In the genomic region with DNA sequence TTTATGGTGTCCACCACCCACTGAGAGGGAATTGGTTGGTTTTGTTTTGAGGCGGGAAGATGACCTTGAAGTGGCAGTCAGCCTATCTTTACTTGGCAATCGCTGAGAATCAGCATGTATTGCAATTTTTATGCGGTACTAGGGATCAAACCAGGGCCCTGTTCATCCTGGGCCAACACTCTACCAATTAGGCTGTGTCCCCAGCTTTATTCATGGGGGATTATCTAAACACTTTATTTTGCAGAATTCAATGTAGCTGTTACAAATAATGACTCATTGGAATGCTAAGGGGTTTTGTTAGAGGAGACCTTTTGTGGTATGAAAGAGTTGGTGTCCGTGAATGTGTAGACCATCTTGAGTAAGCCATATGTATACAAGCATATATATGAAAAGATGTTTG, we compare ENCODE assay signal across 33 mouse cellular contexts. TPM values are rescaled to one million over a fixed set of nuclear protein-coding genes. Genes with fewer than 3 reads are reported as not detected.
DNase-seq lines count a peak whose midpoint lies in the region; ATAC-seq and TF ChIP-seq lines count a peak whose summit lies in the region.
"Had no signal": no experiment of that assay in that cellular context is flagged by ENCODE, and none has a peak within 500 bp of the region (broad histone marks: within the 10 kb centered on the region; RNA-seq: fewer than 3 reads in every experiment).

No protein-coding gene starts in this region.

- no peaks in the 10 kb centered on the region for H3K9me3 ChIP-seq in forebrain, embryonic 16.5 days (ENCODE audit: control insufficient read depth, low read length)
- no peaks in the 10 kb centered on the region for H3K9me3 ChIP-seq in forebrain, postnatal 0 days (ENCODE audit: low read length)
- H3K9me3 ChIP-seq in limb, embryonic 13.5 days, result no peaks in the 10 kb centered on the region
- no peaks in the 10 kb centered on the region for H3K9me3 ChIP-seq in limb, embryonic 10.5 days (replicated peaks)
- no peaks in the 10 kb centered on the region for H3K9me3 ChIP-seq in midbrain, embryonic 10.5 days (replicated peaks)
- H3K9me3 ChIP-seq: embryonic facial prominence, embryonic 10.5 days; embryonic facial prominence, embryonic 15.5 days; heart, embryonic 12.5 days; hindbrain, embryonic 13.5 days; midbrain, embryonic 12.5 days; neural tube, embryonic 13.5 days had no signal

- H3K36me3 ChIP-seq in forebrain, embryonic 16.5 days (ENCODE audit: control insufficient read depth, insufficient read depth), result no peaks in the 10 kb centered on the region
- H3K36me3 ChIP-seq in forebrain, postnatal 0 days (ENCODE audit: insufficient read depth), result no peaks in the 10 kb centered on the region
- no peaks in the 10 kb centered on the region for H3K36me3 ChIP-seq in limb, embryonic 13.5 days
- no peaks in the 10 kb centered on the region for H3K36me3 ChIP-seq in limb, embryonic 10.5 days
- H3K36me3 ChIP-seq in midbrain, embryonic 10.5 days, result no peaks in the 10 kb centered on the region
- H3K36me3 ChIP-seq: embryonic facial prominence, embryonic 10.5 days; embryonic facial prominence, embryonic 15.5 days; heart, embryonic 12.5 days; hindbrain, embryonic 13.5 days; midbrain, embryonic 12.5 days; neural tube, embryonic 13.5 days had no signal

- H3K9ac ChIP-seq in forebrain, embryonic 16.5 days (replicated peaks; ENCODE audit: low read depth, low read length), result no peak overlapping the region
- no peak overlapping the region for H3K9ac ChIP-seq in forebrain, postnatal 0 days
- no peak overlapping the region for H3K9ac ChIP-seq in limb, embryonic 13.5 days
- H3K9ac ChIP-seq: embryonic facial prominence, embryonic 15.5 days; heart, embryonic 12.5 days; hindbrain, embryonic 13.5 days; liver, embryonic 14.5 days; lung, embryonic 14.5 days; midbrain, embryonic 12.5 days; neural tube, embryonic 13.5 days had no signal

- no peak for TF ChIP-seq POLR2A in embryonic fibroblast, embryonic 13.5 days (IDR thresholded peaks at IDR 0.05; ENCODE audit: low read depth, low read length)

- no peak for DNase-seq in forebrain, postnatal 0 days
- DNase-seq in limb, embryonic 10.5 days (ENCODE audit: low spot score), result no peak
- DNase-seq in midbrain, embryonic 10.5 days (ENCODE audit: low spot score), result no peak
- no peak for DNase-seq in testis, postnatal 10 days (ENCODE audit: low spot score)
- DNase-seq: adrenal gland, adult 8-10 months; cerebellum, adult 8-10 months; cerebellum, postnatal 25 days; heart, adult 2 months; heart, postnatal 4 days; kidney, postnatal 10 days; liver; right cerebral cortex, postnatal 4 days; thymus, postnatal 4 days had no signal

- 12% methylated on average over 4 of the region's 4 CpGs for WGBS in forebrain, embryonic 16.5 days
- 25% methylated on average over 4 of the region's 4 CpGs for WGBS in forebrain, postnatal 0 days
- 94% methylated on average over 4 of the region's 4 CpGs for WGBS in limb, embryonic 13.5 days
- 92% methylated on average over 4 of the region's 4 CpGs for WGBS in limb, embryonic 10.5 days
- WGBS in midbrain, embryonic 10.5 days, result 82% methylated on average over 4 of the region's 4 CpGs

- no peak overlapping the region for H3K4me2 ChIP-seq in forebrain, embryonic 16.5 days (ENCODE audit: low read length)
- no peak overlapping the region for H3K4me2 ChIP-seq in forebrain, postnatal 0 days (ENCODE audit: low read depth)
- no peak overlapping the region for H3K4me2 ChIP-seq in limb, embryonic 13.5 days (replicated peaks)
- H3K4me2 ChIP-seq: embryonic facial prominence, embryonic 15.5 days; heart, embryonic 12.5 days; hindbrain, embryonic 13.5 days; lung, embryonic 14.5 days; midbrain, embryonic 12.5 days; neural tube, embryonic 13.5 days had no signal

- no peak overlapping the region for H3K27ac ChIP-seq in forebrain, embryonic 16.5 days (ENCODE audit: low read length)
- no peak overlapping the region for H3K27ac ChIP-seq in forebrain, postnatal 0 days (ENCODE audit: low read depth, low read length)
- H3K27ac ChIP-seq in limb, embryonic 13.5 days, result 0 out of 2 replicates have a peak overlapping the region, but pooled peaks have one; percentile 79
- no peak overlapping the region for H3K27ac ChIP-seq in limb, embryonic 10.5 days
- 0 out of 2 replicates have a peak overlapping the region, but pooled peaks have one; percentile 32 for H3K27ac ChIP-seq in embryonic fibroblast, embryonic 13.5 days (ENCODE audit: insufficient read depth, low read length)
- H3K27ac ChIP-seq in midbrain, embryonic 10.5 days (replicated peaks), result no peak overlapping the region
- H3K27ac ChIP-seq: embryonic facial prominence, embryonic 10.5 days; heart, adult 2 months; hindbrain, embryonic 13.5 days; left cerebral cortex, adult 2 months; liver, embryonic 14.5 days; midbrain, embryonic 12.5 days had no signal

- no peaks in the 10 kb centered on the region for H3K27me3 ChIP-seq in forebrain, embryonic 16.5 days (replicated peaks; ENCODE audit: control insufficient read depth, insufficient read depth, low read length)
- H3K27me3 ChIP-seq in forebrain, postnatal 0 days (ENCODE audit: insufficient read depth, low read length), result no peaks in the 10 kb centered on the region
- H3K27me3 ChIP-seq in limb, embryonic 13.5 days, result no peaks in the 10 kb centered on the region
- no peaks in the 10 kb centered on the region for H3K27me3 ChIP-seq in limb, embryonic 10.5 days (ENCODE audit: low read depth, poor library complexity, severe bottlenecking)
- H3K27me3 ChIP-seq in midbrain, embryonic 10.5 days (ENCODE audit: low read depth, poor library complexity, severe bottlenecking), result no peaks in the 10 kb centered on the region
- H3K27me3 ChIP-seq: embryonic facial prominence, embryonic 15.5 days; heart, embryonic 12.5 days; hindbrain, embryonic 13.5 days; midbrain, embryonic 12.5 days; neural tube, embryonic 13.5 days had no signal

- no peak for TF ChIP-seq CTCF in forebrain, postnatal 0 days (IDR thresholded peaks at IDR 0.05; ENCODE audit: low read depth)
- no peak for TF ChIP-seq CTCF in embryonic fibroblast, embryonic 13.5 days (IDR thresholded peaks at IDR 0.05; ENCODE audit: borderline replicate concordance, insufficient read depth, low read length)

- peak; percentile 38; the same call in 1 of the 2 replicates for ATAC-seq in forebrain, embryonic 16.5 days
- ATAC-seq in forebrain, postnatal 0 days, result no peak
- no peak for ATAC-seq in limb, embryonic 13.5 days (ENCODE audit: low FRiP score, low read depth)
- ATAC-seq: CD4-positive, CD25-positive, alpha-beta regulatory T cell, adult 4 months had no signal

- no peak overlapping the region for H3K4me3 ChIP-seq in forebrain, embryonic 16.5 days (replicated peaks; ENCODE audit: low read length)
- no peak overlapping the region for H3K4me3 ChIP-seq in forebrain, postnatal 0 days (ENCODE audit: low read depth, low read length)
- no peak overlapping the region for H3K4me3 ChIP-seq in limb, embryonic 13.5 days
- no peak overlapping the region for H3K4me3 ChIP-seq in limb, embryonic 10.5 days
- H3K4me3 ChIP-seq in embryonic fibroblast, embryonic 13.5 days (ENCODE audit: insufficient read depth, low read length), result no peak overlapping the region
- no peak overlapping the region for H3K4me3 ChIP-seq in midbrain, embryonic 10.5 days
- H3K4me3 ChIP-seq: embryonic facial prominence, embryonic 10.5 days; embryonic facial prominence, embryonic 15.5 days; heart, adult 2 months; heart, embryonic 12.5 days; hindbrain, embryonic 13.5 days; left cerebral cortex, adult 2 months; midbrain, embryonic 12.5 days; neural tube, embryonic 13.5 days had no signal

- peaks cover 6% of the 10 kb centered on the region; the same call in 1 of the 2 replicates for H3K4me1 ChIP-seq in forebrain, embryonic 16.5 days (replicated peaks; ENCODE audit: control insufficient read depth, insufficient read depth, low read length)
- H3K4me1 ChIP-seq in forebrain, postnatal 0 days (ENCODE audit: insufficient read depth), result no peaks in the 10 kb centered on the region
- peaks cover 17% of the 10 kb centered on the region for H3K4me1 ChIP-seq in limb, embryonic 13.5 days
- H3K4me1 ChIP-seq in limb, embryonic 10.5 days, result peaks cover 5% of the 10 kb centered on the region; the same call in 1 of the 2 replicates
- peaks cover 13% of the 10 kb centered on the region for H3K4me1 ChIP-seq in embryonic fibroblast, embryonic 13.5 days (ENCODE audit: control insufficient read depth, insufficient read depth, low read length)
- peaks cover 10% of the 10 kb centered on the region; the same call in 1 of the 2 replicates for H3K4me1 ChIP-seq in midbrain, embryonic 10.5 days

RNA-seq across cellular contexts. Expression of gene Emp1, which starts 9.8 kb away (rescaled TPM):
- polyA plus RNA-seq in forebrain, embryonic 16.5 days (2015; fragmentation: Nextera tagmentation; extraction: Ambion mirVana), result 4.7 and 9.2 TPM in 2 replicates
- total RNA-seq in forebrain, postnatal 0 days (2014; rRNA removed), result 11.4 and 37.0 TPM in 2 replicates
- polyA plus RNA-seq in forebrain, postnatal 0 days (2015; fragmentation: Nextera tagmentation; extraction: Ambion mirVana), result 3.8 and 4.3 TPM in 2 replicates
- 123 and 127 TPM in 2 replicates for polyA plus RNA-seq in limb, embryonic 13.5 days (2015; fragmentation: Nextera tagmentation; extraction: Ambion mirVana)
- polyA plus RNA-seq in limb, embryonic 10.5 days (2016; fragmentation: Nextera tagmentation; extraction: Ambion mirVana), result 5.0 and 9.0 TPM in 2 replicates
- 952 and 959 TPM in 2 replicates for polyA plus RNA-seq in embryonic fibroblast, embryonic 13.5 days (2011; ENCODE audit: insufficient read length, low read depth, missing spikeins)
- 8.5 and 11.3 TPM in 2 replicates for polyA plus RNA-seq in midbrain, embryonic 10.5 days (2016; fragmentation: Nextera tagmentation; extraction: Ambion mirVana)

RNA-seq across cellular contexts. Expression of gene Pbp2, which starts 42.3 kb away (rescaled TPM):
- polyA plus RNA-seq in forebrain, embryonic 16.5 days (2015; fragmentation: Nextera tagmentation; extraction: Ambion mirVana), result not detected in 2 replicates
- total RNA-seq in forebrain, postnatal 0 days (2014; rRNA removed), result not detected in 2 replicates
- not detected in 2 replicates for polyA plus RNA-seq in forebrain, postnatal 0 days (2015; fragmentation: Nextera tagmentation; extraction: Ambion mirVana)
- 0.25 TPM in 1 of 2 replicates, not detected in the other for polyA plus RNA-seq in limb, embryonic 13.5 days (2015; fragmentation: Nextera tagmentation; extraction: Ambion mirVana)
- 0.11 and 0.19 TPM in 2 replicates for polyA plus RNA-seq in limb, embryonic 10.5 days (2016; fragmentation: Nextera tagmentation; extraction: Ambion mirVana)
- 1.1 and 4.3 TPM in 2 replicates for polyA plus RNA-seq in embryonic fibroblast, embryonic 13.5 days (2011; ENCODE audit: insufficient read length, low read depth, missing spikeins)
- polyA plus RNA-seq in midbrain, embryonic 10.5 days (2016; fragmentation: Nextera tagmentation; extraction: Ambion mirVana), result not detected in 2 replicates
- total RNA-seq: adrenal gland, adult 8-10 months; adrenal gland, postnatal 4 days; gastrocnemius, adult 8-10 months; heart, adult 2 months; heart, postnatal 4 days; layer of hippocampus, adult 18-20 months; megakaryocyte, adult 5-6 weeks; midbrain, postnatal 0 days had no signal
- polyA plus RNA-seq: CD4-positive, CD25-positive, alpha-beta regulatory T cell, adult 4 months; embryonic facial prominence, embryonic 10.5 days; heart, adult 2 months; heart, embryonic 12.5 days; heart, postnatal 0 days; liver, embryonic 14.5 days; midbrain, embryonic 12.5 days; midbrain, postnatal 0 days; thymus, postnatal 0 days had no signal

Comparison
In these comparisons a context has a peak if more than half of its experiments do, and no peak if none do; other contexts are left out.
1. H3K27ac ChIP-seq: peak in limb, embryonic 13.5 days (single experiment) and embryonic fibroblast, embryonic 13.5 days (single experiment); none in forebrain, embryonic 16.5 days (single experiment), forebrain, postnatal 0 days (single experiment), limb, embryonic 10.5 days (single experiment) and midbrain, embryonic 10.5 days (single experiment).
2. RNA of gene Emp1, which starts 9.8 kb away (polyA plus RNA-seq): 952 to 959 TPM in embryonic fibroblast, embryonic 13.5 days and 123 to 127 TPM in limb, embryonic 13.5 days; 5.0 to 9.0 TPM in limb, embryonic 10.5 days, 8.5 to 11.3 TPM in midbrain, embryonic 10.5 days, 4.7 to 9.2 TPM in forebrain, embryonic 16.5 days and 3.8 to 4.3 TPM in forebrain, postnatal 0 days; every median in the first group is over 10 times any median in the second.